Mouse (Mus musculus) left cerebral cortex, adult 18-20 months (tissue): Measurements from ENCODE around the gene Mgat5. TPM values are rescaled to one million over a fixed set of nuclear protein-coding genes. Genes with fewer than 3 reads are reported as not detected.
A peak's percentile ranks its signal among the peaks of the same experiment; 100 is the strongest.

ENCODE experiments used
- DNase-seq, 2 experiments: peaks; one replicate each; pipeline ENCODE4 v3.0.0; 2021 to 2022; ENCODE audit warnings: low spot score in 2 of 2, mixed read lengths in 1 of 2
- total RNA-seq, 2 experiments: library from RNA; stranded (reverse); gene quantifications; 2 replicates each; pipeline ENCODE4 v1.2.3; 2021

Mgat5 gene
- total RNA-seq, 2 experiments from 2014 or later = 70.4 to 74.1 TPM

- DNase-seq = peak; percentile 21 to 26
These were observed 46.9 kb downstream of the Mgat5 start for GRCm38 (mm10) chr1:127251751-127252150.

GRCm38 (mm10) chr1:127257005-127257404, 52.2 kb downstream of the Mgat5 start:
- no peak for DNase-seq

DNA sequence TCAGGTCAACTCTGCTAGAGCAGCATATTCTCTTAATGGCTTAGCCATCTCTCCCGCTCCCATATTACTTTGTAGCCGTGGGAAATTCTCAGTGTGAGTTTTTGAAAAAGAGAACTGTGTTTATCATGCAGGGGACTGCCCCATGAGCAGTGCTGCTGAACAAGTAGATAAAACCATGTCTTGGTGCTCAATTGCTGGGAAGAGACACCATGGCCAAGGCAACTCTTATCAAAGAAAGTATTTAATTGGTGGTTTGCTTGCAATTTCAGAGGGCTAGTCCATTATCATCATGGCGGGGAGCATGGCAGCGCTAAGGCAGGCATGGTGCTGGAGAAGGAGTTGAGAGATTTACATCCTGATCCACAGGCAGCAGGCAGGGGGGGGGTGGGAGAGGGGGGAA, 54.9 kb downstream of the Mgat5 start:
- no peak for DNase-seq

GRCm38 (mm10) chr1:127260969-127261368, 56.2 kb downstream of the Mgat5 start:
- no peak for DNase-seq

DNA sequence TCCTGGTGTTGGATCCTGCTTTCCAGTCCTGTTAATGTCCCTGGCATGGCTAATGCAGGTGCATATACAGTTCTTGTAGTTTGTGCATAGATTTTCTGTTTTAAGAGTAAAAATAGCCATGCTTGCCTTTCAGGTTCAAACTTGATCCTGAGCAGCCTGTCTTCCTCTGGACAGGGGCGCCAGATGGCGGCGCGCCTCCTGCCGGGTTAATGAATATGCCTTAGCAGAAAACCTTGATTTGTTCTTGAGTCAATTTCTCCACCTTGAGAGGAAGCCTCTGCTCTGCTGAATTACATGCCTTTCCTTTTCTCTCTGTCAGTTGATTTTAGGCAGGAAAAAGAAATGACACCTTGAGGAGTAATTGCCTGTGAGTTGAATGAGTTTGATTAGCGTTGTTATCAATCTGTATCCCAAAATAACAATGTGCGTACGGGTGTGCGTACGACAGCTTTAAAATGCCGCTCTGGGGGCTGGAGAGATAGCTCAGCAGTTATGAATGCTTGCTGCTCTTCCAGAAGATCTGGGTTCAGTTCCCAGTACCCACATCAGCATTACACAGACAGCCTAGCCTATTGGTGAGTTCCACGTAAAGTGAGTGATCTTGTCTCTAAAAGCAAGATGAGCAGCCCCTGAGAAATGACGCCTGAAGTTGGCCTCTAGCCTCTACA, 57.5 kb downstream of the Mgat5 start:
- DNase-seq = no peak

DNA sequence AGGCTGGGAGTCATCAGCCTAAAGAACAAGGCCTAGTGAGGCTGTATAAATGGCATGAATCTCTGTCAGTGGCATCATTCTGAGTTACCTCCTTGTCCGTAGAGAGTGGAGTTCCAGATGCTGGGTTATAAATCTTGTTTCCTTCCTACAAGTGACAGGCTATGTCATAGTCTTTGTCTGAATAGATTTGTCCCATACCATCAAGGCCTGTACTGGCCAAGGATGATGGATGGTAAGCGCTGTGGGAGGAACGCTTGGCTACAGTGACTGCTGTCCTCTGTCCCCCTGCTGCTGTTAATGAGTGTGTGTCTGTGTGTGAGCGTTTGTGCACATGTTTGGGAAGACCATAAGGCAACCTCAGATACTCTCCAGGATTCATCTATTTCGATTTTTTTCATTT, 63.2 kb downstream of the Mgat5 start:
- no peak for DNase-seq

DNA sequence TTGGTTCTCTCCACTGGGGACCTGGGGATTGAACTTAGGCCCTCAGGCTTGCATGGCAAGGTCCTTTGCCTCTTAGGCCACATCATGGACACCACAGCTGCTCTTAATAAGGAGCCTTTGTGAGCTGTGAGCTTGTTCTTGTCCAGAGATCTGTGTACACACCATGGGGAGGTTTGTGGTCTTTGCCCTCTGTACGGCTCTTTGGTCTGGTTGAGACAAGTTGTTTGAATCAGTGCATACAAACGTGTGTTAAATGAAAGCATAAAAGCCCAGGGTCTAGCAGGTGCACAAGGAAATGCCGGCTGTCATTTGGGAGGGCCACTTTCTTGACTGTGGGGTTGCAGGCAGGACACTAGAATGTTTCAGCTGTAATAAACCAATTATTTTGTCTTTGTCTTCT, 64.5 kb downstream of the Mgat5 start:
- no peak for DNase-seq

GRCm38 (mm10) chr1:127270273-127271020, 65.6 kb downstream of the Mgat5 start:
- no peak for DNase-seq

- DNase-seq = no peak
These were observed 66.3 kb downstream of the Mgat5 start for GRCm38 (mm10) chr1:127271156-127271555.

- no peak for DNase-seq
These were observed 68.5 kb downstream of the Mgat5 start for GRCm38 (mm10) chr1:127273363-127273762.

DNA sequence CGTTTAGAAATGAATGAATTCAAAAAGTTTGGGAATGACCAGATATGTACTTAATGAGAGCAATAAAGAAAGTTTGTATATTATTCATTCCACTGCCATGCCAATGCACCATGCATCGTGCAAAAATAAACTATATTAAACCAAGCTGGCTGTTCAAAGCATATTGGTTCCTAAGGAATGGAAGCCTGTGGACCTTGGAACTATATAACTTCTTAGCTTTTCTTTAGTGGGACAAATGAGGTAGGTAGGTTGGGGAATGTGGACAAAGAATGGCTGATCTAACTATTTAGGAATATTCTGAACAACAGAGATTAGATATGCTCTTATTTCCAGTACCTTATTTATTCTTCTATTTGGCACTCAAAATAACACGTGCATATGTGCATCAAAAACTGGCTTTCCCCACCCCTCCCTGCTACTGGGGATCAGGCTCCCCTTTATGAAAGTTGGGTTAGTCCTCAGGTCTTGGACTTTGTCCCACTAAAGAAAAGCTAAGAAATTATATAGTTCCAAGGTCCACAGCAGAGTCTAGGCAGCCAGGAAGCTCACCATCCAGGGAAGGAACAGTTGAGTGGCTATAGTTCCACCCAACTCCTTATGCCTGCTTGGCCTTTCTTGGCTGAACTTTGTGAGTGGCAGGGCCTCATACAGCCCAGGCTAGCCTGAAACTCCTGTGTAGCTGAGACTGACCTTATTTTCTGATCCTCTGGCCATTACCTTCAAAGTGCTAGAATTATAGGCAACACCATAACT, 70.9 kb downstream of the Mgat5 start:
- no peak for DNase-seq

DNA sequence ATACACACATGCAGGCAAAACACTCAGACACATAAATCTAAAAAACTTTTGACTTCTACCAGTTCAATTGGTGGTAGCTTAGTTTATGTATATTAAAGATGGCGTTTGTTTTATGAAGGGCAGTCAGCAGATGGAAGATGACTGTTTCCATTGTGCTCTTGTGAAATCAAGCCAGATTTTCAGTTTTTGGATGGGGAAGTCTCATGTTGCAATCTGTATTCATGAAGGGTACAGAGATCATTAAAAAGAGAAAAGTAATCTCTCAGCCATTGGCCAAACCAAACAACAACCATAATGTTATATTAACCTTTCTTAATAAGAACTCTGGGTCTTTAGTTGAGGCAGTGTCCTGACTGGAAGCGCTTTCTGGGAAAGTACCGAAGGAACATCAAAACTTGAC, 73.3 kb downstream of the Mgat5 start:
- DNase-seq = no peak

DNA sequence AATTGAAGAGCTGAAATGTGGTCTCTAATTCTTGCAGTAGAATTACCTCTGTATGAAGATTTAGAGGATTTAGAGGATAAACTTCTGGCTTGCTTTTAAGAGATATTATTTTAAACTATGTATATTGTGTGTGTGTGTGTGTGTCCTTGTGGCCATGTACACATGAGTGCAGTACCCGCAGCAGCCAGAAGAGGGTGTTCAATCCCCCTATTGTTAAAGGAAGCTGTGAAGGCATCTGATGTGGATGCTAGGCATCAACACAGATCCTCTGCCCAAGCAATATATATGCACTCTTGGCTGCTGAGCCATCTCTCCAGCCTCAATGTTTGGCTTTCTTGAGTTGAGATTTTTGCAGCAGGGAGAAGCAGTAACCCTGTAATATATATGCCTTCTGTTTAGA, 75.4 kb downstream of the Mgat5 start:
- DNase-seq = no peak

- DNase-seq = no peak
These were observed 80.2 kb downstream of the Mgat5 start for GRCm38 (mm10) chr1:127284975-127285374.

DNA sequence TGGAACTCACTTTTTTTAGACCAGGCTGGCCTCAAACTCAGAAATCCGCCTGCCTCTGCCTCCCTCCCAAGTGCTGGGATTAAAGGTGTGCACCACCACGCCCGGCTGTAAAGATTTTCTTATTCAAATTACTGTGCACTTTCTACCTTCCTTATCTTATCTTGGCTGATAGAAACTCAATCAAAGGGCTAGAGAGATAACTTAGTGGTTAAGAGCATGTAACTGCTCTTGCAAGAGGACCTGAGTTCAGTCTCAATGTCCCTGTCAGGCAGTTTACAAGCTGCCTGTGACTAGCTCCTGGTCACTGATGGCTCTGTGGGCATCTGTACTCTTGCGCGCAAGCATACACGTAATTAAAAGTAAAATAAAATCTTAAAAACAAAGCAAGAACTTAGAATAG, 82.7 kb downstream of the Mgat5 start:
- DNase-seq = no peak

DNA sequence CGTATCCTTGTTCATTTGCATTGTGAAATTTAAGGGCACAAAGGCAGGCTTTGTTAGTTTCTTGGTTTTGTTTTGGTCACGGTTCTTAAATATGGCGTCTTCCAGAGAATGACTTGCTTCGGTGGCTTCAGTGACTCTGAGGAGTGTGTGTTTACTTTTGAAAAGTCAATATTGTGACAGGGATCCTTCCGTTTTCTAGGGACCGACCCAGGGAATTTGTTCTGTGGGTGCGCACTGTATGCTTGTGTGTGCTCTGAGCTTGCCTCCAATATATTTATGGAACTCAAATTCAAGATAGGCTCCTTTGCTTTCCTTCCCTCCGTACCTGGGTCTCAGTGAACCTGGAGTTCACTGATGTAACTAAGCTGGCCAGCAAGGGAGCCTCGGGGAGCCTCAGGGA, 86.1 kb downstream of the Mgat5 start:
- DNase-seq = no peak

GRCm38 (mm10) chr1:127291721-127292120, 86.9 kb downstream of the Mgat5 start:
- no peak for DNase-seq

DNA sequence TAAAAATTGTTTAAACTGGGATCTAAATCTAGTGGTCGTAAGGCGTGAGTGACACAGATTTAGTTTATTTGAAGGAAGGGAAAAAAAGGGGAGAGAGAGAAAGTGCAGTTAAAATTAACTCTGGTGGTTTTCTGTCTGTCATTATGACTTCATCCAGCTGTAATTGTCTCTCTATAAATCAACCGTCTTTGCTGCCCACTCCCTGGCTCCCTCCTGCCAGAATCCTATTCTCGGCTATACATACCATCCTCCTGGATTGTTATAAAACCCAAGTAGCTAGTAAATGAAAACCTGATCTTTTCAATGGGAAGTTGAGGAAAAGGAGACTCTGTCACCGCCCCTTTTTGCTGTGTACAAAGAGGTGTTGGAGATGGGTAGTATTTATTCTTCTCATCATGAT, 88.5 kb downstream of the Mgat5 start:
- peak in 1 of 2 experiments; percentile 27 for DNase-seq

- no peak for DNase-seq
These were observed 92.0 kb downstream of the Mgat5 start for GRCm38 (mm10) chr1:127296815-127297214.

DNA sequence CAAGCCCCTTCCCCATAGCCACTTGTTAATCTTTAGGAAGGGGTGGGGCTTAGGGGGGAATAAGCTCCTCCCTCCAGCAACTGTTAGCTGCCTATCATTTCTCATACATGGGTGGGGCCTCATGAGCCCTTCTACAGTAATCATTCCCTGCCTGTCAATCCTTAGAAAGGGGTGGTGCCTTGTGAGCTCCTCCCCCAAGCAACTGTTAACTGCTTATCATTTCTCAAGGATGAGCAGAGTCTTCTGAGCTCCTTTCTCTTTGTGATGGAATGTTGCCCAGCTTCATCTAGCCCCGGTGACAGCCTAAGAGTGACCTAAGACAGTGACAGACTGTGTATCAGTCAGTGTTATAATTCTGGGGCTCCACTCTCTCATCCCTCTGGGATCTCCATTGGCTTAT, 95.0 kb downstream of the Mgat5 start:
- DNase-seq = no peak

GRCm38 (mm10) chr1:127301038-127301437, 96.2 kb downstream of the Mgat5 start:
- DNase-seq = no peak

DNA sequence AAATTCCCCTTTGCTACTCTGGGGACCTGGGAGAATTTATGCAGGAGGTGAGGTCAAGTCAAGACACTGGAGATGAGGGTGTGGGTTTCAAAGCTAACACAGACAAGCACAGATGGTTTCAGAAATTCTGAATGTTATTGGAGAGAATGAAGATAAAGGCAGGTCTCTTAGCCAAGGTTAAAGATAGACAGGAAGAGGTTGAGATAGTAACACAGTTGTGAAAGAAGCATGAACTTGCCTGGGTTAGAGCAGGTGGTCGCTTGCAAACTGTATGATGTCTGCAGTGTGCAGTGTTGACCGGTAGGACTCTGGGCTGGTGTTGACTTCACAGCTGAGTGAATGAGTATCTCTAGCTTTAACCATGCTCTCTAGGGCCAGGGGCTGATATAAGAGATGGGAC, 97.8 kb downstream of the Mgat5 start:
- DNase-seq = no peak
